Mouse (Mus musculus) left cerebral cortex, postnatal 36 days (tissue): ENCODE data around the gene C3ar1. TPM values are rescaled to one million over a fixed set of nuclear protein-coding genes. Genes with fewer than 3 reads are reported as not detected.

Experiments used
- DNase-seq, 2 experiments: peaks; one replicate each; pipeline ENCODE4 v3.0.0; 2021 to 2022; ENCODE audit warnings: low spot score in 2 of 2, mixed read lengths in 1 of 2
- intact Hi-C: fragments of 180-260 bp; cut with DNase I; formaldehyde crosslinking; loops from one replicate; pipeline ENCODE4 v1.15.1; 2025
- total RNA-seq, 2 experiments: library from RNA; stranded (reverse); gene quantifications; 2 replicates each; pipeline ENCODE4 v1.2.3; 2021

C3ar1 gene
- total RNA-seq, result under 1 TPM; 0.64 to 0.88 TPM

DNA sequence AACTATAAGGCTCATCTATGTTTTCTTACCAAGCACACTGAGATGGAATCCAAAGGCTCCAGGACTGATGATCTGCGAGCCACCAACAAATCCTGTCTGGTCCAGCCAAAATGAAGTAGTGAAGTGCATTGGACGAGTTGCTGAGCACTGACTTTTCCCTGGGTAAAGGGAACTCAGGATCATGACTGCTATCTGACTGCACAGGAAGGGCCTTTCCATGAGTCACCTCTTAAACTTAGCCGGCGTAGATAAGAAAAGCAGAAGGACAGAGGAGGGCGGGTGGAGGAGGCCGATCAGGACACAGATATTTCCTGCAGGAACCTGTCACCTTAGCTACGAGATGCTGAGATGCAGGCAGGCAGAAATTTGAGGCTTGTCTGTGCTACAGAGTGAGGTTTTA is at the start of gene C3ar1:
Gene C3ar1, minus strand, starts transcription at position 207 of the 400 bp plus-strand sequence.
- no peak for DNase-seq
- intact Hi-C loops, result no loop called here

DNA sequence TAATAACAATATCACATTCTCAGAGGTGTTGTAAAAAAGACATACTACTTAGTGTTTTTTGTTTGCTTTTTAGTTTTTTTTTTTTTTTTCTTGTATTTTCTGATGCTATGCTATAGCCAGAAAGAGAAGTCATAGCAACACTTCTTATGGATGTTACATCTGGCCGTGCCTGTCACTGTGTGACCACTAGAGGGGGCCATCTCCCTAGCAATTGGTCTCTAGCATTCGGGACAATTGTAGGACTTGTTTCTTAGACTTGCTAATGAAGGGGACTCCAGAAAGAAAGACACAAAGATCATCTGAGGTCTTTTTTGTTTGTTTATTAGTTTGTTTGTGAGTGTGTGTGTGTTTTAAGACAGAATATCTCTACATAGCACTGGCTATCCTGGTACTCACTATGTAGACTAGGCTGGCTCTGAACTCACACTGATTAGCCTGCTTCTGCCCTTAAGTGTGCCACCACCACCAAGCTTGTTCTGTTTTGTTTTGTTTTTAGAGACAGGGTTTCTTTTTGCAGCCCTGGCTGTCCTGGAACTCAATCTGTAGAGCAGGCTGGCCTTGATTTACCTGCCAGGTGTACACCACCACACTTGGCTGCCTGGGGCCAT is 36.6 kb upstream of the C3ar1 start:
- intact Hi-C loops, result loop anchor here (5.0 to 10.0 kb wide), 2 partner anchors 292 to 1370 kb away; no protein-coding TSS in a partner anchor
- peak; percentile 42 to 59 for DNase-seq

DNA sequence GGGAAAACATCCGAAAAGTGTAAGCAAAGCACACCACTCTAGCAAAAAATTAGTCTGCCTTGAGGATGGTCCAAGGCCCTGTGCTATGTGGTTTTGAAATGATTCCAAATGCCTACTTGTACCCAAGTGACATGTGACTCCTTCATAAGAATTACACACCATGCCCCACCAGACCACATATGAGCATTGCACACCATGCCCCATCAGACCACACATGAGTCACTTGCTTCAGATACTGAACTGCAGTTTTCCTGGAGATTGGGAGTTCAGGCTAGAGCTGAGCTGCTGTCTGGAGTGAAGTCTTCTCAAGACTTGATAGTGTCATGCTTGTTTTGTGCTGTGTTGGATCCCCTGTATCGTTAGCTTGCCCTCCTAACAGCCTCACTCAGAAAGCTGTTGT is 33.6 kb upstream of the C3ar1 start:
- intact Hi-C loops, result loop anchor here (10.0 kb wide), 1 partner anchor 1495 kb away; no protein-coding TSS in a partner anchor
- no peak for DNase-seq

DNA sequence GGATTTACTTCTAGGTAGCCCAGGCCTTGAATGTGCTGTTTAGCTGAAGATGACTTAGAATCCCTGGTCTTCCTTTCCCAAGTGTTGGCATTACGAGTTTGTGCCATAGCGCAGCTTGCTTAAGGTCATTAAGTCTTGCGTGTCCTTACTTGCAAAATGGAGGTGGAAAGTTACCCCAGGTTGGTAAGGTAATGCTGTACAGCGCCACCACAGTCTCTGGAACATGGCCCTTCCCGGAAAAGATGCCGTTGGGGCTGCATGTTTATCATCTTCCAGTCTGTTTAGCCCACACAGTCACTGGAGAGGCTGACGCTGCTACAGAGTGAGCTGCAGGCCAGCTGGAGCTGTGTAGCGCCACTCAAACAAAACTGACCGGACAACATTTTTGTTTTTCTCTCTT is 27.6 kb upstream of the C3ar1 start:
- intact Hi-C loops, result loop anchor here (10.0 kb wide), 1 partner anchor 1501 kb away; no protein-coding TSS in a partner anchor
- DNase-seq, result no peak

- intact Hi-C loops, result loop anchor here (10.0 kb wide), 1 partner anchor 1504 kb away; no protein-coding TSS in a partner anchor
- no peak for DNase-seq
Observed at GRCm38 (mm10) chr6:122881287-122881686, 25.3 kb upstream of the C3ar1 start.

GRCm38 (mm10) chr6:122879781-122880505 is 24.0 kb upstream of the C3ar1 start:
- intact Hi-C loops, result loop anchor here (10.0 kb wide), 1 partner anchor 1505 kb away; no protein-coding TSS in a partner anchor
- no peak for DNase-seq

DNA sequence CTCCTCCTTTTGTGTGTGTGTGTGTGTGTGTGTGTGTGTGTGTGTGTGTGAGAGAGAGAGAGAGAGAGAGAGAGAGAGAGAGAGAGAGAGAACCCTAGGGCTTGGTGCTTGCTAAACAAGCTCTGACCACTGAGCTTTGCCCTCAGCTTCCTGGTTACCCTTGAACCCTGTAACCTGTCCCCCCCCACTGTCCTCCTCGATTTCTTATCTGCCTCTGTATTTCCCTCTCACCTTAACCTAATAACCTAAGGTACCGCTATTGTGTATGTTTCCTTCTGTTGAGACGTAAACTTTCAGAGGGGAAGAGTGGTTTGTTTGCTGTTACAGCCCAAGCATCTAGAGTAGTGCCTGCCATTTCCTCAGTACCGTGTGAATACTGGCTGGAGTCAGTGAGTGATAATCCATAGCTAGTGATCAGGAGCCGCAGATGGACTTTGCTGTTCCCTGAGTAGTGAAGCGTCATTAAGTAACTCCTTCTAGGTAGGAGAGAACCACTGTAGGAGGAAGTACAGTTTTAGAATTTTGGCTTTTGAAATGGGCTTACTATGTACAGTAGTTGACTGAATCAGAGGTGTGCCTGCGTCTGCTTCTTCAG is 23.3 kb upstream of the C3ar1 start:
- no peak for DNase-seq
- intact Hi-C loops, result no loop called here

DNA sequence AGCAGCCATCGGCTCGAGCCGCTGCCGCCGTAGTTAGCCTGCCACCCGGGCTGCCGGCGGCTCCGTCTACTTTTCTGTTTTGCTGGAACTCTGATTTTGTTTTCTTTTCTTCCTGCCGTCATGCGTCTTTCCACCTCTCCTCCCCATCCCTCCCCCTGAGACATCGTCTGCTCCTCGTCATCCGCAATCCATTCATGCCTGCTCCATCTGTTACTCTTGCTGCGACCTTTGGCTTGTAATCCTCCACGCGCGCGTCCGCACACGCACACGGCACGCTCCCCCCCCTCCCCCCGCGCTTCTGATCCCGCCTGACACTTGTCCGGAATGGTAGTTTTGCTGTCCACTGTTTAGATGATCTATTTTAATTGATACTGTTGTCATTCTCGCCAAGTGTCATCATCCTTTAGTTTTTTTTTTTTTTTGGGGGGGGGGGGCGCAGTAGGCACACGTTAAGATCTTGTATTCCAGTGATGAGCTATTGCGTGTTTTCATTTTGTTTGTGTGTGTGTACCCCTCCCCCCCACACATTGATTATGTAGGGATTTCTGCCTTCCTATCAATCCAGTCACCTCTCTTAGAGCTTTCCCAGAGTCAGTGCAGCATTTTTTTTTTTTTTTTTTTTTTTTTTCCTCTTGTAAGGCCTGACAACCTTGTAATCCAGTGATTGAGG is 18.9 kb upstream of the C3ar1 start:
- intact Hi-C loops, result loop anchor here (5.0 kb wide), 1 partner anchor 63 kb away; no protein-coding TSS in a partner anchor
- no peak for DNase-seq

DNA sequence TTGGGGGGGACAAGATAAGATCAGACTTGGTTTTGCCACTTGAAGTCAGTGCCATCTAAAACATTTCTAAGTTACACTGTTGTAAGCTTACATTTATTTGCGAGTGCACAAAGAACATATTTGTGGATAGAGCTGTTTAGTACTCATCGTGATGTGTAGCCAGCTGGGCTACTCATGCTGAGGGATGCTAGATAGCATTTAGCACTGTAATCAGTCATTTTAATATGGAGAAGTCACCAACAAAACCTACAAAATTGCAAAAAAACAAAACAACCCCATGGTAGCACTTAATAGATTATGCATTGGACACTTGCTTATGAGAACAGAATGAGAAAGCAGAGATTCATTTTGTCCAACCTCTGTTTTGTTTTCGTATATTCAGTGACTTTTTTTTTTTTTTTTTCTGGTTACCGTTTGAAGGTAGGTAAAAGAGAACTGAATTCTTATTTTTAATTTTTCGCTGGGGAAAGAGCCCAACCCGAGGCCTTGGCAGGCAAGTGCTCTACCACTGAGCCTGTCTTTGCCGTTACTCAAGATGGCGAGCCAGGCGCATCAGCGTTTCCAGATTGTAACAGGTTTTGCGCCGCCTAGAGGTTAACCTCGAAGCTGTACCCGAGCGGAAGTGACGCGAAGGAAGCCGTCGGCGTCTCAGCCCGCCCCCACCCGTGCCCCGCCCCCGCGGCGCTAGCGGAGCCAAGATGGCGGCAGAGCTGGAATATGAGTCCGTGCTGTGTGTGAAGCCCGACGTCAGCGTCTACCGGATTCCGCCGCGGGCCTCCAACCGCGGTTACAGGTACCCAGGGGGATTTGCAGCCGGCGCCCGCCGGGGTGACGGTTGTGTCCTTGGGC is 18.1 kb upstream of the C3ar1 start, which contains the start of gene Necap1:
Gene Necap1, plus strand, starts transcription at position 604 of the 849 bp plus-strand sequence.
- peak; percentile 95 to 99 for DNase-seq
- intact Hi-C loops, result loop anchor here (5.0 kb wide), 1 partner anchor 62 kb away; no protein-coding TSS in a partner anchor

DNA sequence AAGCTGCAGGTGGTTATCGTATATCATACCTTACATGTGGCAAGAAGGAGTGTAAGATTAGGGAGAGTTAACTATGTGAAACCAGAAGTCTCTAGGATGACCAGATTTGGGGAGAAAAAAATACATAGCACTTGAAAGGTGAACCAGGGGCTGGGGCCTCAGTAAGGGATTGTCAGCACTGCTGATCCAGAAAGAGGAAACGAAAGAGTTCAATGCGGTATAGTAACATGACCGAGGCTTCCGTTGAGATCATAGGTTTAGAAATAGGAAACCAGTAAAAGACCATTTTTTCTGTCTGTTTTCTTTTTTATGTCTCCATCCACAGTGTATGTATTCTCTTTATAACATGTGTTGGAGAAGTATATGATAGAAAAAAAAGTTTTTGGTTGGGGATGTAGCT is 16.8 kb upstream of the C3ar1 start:
- intact Hi-C loops, result loop anchor here (5.0 kb wide), 1 partner anchor 60 kb away; no protein-coding TSS in a partner anchor
- no peak for DNase-seq

DNA sequence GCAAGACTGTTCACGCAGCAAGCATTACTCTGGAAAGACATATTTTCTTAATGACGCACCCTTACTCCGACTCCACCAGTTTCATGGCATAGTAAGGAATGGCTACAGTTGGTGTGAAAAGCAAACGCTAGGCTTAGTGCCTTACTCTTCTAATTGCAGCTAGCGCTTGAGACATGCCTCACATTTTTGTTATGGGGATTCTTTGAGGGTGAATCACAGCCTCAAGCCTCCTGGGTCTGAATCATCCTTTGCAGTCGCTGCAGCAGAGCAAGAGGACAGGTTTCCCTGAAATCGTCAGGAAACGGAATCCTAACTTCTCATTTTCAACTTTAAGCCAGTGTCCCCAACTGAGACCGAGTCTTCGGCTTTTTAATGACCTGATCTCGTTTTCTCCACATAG is 13.9 kb upstream of the C3ar1 start:
- intact Hi-C loops, result loop anchor here (5.0 kb wide), 2 partner anchors 38 to 58 kb away; no protein-coding TSS in a partner anchor
- DNase-seq, result no peak

- intact Hi-C loops, result loop anchor here (5.0 kb wide), 1 partner anchor 36 kb away; no protein-coding TSS in a partner anchor
- no peak for DNase-seq
Observed at GRCm38 (mm10) chr6:122867914-122868313, 12.0 kb upstream of the C3ar1 start.

GRCm38 (mm10) chr6:122862871-122863270 is 6.9 kb upstream of the C3ar1 start:
- no peak for DNase-seq
- intact Hi-C loops, result no loop called here

GRCm38 (mm10) chr6:122862434-122862833 is 6.5 kb upstream of the C3ar1 start:
- no peak for DNase-seq
- intact Hi-C loops, result no loop called here

DNA sequence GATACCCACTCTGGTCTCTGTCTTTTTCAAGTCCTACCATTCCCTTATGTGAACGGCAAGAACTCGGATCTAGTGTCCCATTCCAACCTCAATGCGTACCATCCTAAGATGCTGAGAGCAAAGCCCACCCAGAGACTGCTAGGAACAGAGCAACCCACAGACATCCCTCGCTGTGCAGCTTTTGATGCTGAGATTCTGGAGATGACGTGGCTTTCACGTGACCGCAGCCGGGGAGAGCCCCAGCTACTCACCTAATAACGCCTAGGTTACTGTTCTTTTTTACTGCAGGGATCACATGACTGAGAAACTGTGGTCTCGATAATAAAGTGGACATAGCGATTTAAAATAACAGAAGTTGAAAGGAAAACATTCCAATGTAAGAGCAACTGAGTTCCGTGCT is 1.4 kb downstream of the C3ar1 start:
- no peak for DNase-seq
- intact Hi-C loops, result no loop called here

- intact Hi-C loops, result no loop called here
- no peak for DNase-seq
Observed at GRCm38 (mm10) chr6:122852696-122853095, 3.3 kb downstream of the C3ar1 start.

GRCm38 (mm10) chr6:122843759-122844158 is 12.2 kb downstream of the C3ar1 start:
- no peak for DNase-seq
- intact Hi-C loops, result no loop called here

DNA sequence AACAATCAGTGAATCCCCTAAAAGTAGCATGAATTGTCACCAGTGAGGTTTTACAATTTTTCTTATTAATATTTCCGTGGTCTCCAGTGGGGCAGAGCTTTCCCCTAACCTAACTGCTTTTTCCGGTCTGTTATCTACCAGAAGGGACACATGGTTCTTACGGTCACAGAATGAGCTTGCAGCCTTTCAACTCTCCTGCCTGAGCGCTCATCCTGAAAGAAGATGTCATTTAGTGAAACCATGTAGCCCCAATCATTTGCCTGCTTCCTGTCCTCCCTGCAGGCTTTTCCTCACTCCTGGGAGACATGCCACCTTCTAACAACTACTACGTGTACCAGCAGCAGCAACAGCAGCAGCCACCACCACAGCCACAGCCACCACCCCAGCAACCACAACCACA is 18.4 kb downstream of the C3ar1 start:
- intact Hi-C loops, result no loop called here
- no peak for DNase-seq

GRCm38 (mm10) chr6:122836974-122837373 is 19.0 kb downstream of the C3ar1 start:
- intact Hi-C loops, result no loop called here
- no peak for DNase-seq
